Mouse (Mus musculus): ENCODE measurements around the gene 1110065P20Rik. TPM values are rescaled to one million over a fixed set of nuclear protein-coding genes. Genes with fewer than 3 reads are reported as not detected.

Gene 1110065P20Rik
- polyA plus RNA-seq, 1 experiment from 2014 or later = 104 TPM

DNA sequence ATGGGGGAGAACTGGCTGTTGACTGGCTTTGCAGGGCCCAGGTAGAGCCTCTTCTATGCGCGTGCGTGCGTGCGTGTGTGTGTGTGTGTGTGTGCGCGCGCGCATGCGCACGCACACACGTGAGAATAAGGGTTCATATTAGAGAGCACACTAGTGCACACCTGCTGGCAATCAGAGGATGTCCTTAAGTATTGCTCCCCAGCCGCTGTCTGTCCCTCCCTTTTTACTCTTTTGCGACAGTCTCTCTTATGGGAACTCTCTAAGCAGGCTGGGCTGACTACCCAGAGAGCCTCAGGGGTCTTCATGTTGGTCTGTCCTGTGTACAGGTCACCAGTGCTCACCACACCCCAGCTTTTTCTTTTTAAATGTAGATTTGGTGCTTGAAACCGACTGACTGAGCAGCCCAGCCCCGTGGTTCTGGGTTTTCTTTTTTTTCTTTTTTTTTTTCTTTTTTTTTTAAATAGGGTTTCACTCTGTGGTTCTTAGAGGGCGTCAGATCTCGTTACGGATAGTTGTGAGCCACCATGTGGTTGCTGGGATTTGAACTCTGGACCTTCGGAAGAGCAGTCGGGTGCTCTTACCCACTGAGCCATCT, 25.5 kb downstream of the 1110065P20Rik start:
- 96% methylated on average over 21 of the region's 21 CpGs for WGBS
- no peak for ATAC-seq (ENCODE audit: low read depth)
- no peak overlapping the region for H3K4me3 ChIP-seq (ENCODE audit: low read depth, low read length)
- H3K9ac ChIP-seq (replicated peaks; ENCODE audit: low read depth, low read length) = no peak overlapping the region
- no peaks in the 10 kb centered on the region for H3K27me3 ChIP-seq (ENCODE audit: control insufficient read depth, insufficient read depth, low read length)
- no peaks in the 10 kb centered on the region for H3K9me3 ChIP-seq (ENCODE audit: control insufficient read depth, low read length)
- peaks cover 42% of the 10 kb centered on the region for H3K36me3 ChIP-seq (ENCODE audit: control insufficient read depth, insufficient read depth, low read length)
- H3K27ac ChIP-seq (ENCODE audit: low read depth, low read length) = no peak overlapping the region
- H3K4me1 ChIP-seq (ENCODE audit: control insufficient read depth, insufficient read depth, low read length) = no peaks in the 10 kb centered on the region
- no peak overlapping the region for H3K4me2 ChIP-seq (ENCODE audit: low read depth, low read length)

DNA sequence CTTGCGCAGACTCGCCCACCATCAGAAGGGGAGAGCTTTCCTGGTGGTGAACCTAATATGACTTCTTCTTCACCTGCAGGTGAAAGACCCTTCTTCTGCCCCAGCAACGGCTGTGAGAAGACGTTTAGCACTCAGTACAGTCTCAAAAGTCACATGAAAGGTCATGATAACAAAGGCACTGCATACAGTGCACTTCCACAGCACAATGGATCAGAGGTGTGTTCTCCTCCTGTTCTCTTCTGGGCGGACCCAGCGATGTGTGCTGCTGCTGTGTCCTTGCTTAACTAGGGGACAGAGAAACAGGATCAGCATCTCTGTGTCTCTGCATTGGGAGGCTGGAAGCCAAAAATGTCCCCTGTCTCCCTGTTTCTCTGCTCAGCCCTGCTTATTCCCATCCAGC, 26.0 kb downstream of the 1110065P20Rik start:
- no peak overlapping the region for H3K4me2 ChIP-seq (ENCODE audit: low read depth, low read length)
- H3K4me1 ChIP-seq (ENCODE audit: control insufficient read depth, insufficient read depth, low read length) = no peaks in the 10 kb centered on the region
- no peak overlapping the region for H3K27ac ChIP-seq (ENCODE audit: low read depth, low read length)
- no peaks in the 10 kb centered on the region for H3K27me3 ChIP-seq (ENCODE audit: control insufficient read depth, insufficient read depth, low read length)
- H3K36me3 ChIP-seq (ENCODE audit: control insufficient read depth, insufficient read depth, low read length) = peaks cover 46% of the 10 kb centered on the region
- WGBS = 98% methylated on average over 6 of the region's 6 CpGs
- no peak overlapping the region for H3K4me3 ChIP-seq (ENCODE audit: low read depth, low read length)
- no peaks in the 10 kb centered on the region for H3K9me3 ChIP-seq (ENCODE audit: control insufficient read depth, low read length)
- H3K9ac ChIP-seq (replicated peaks; ENCODE audit: low read depth, low read length) = no peak overlapping the region
- ATAC-seq (ENCODE audit: low read depth) = no peak

DNA sequence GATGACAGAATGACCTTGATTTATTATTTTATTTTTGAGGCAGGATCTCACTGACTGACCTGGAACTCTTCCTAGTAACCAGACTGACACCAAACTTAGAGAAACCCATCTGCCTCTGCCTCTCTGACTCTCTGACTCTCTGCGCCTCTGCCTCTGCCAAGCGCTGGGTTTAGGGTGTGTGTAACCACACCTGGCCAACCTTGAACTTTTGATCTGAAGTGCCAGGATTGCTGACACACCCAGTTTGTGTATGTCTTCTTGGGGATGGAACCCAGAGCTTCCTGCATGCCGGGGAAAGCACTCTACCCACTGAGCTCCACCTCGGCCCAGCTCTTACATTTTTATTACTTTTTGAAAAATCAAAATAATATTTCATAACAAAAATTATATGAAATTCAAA, 32.2 kb downstream of the 1110065P20Rik start:
- no peak overlapping the region for H3K9ac ChIP-seq (replicated peaks; ENCODE audit: low read depth, low read length)
- H3K4me2 ChIP-seq (ENCODE audit: low read depth, low read length) = no peak overlapping the region
- no peak for ATAC-seq (ENCODE audit: low read depth)
- H3K4me3 ChIP-seq (ENCODE audit: low read depth, low read length) = no peak overlapping the region
- no peaks in the 10 kb centered on the region for H3K4me1 ChIP-seq (ENCODE audit: control insufficient read depth, insufficient read depth, low read length)
- no peaks in the 10 kb centered on the region for H3K27me3 ChIP-seq (ENCODE audit: control insufficient read depth, insufficient read depth, low read length)
- WGBS = 96% methylated on average over 4 of the region's 4 CpGs
- peaks cover 34% of the 10 kb centered on the region; the same call in 1 of the 2 replicates for H3K36me3 ChIP-seq (ENCODE audit: control insufficient read depth, insufficient read depth, low read length)
- no peak overlapping the region for H3K27ac ChIP-seq (ENCODE audit: low read depth, low read length)
- no peaks in the 10 kb centered on the region for H3K9me3 ChIP-seq (ENCODE audit: control insufficient read depth, low read length)

DNA sequence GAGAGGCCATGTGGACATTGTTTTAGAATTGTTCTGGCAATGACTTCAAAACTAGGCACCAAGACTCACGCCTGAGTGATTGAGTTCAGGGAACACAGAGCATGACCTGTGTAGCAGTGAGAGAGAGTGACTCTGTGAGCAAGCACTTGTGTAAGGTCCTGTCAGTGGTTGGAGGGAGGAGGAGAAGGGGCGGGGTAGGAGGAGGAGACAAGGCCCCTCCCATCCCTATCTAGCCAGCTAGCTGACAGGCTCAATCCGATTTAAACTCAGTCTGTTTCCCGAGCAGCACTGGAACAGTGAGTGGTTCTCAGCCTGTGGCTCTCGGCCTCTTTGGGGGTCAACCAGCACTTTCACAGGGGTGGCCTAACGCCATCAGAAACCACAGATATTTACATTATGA, 33.2 kb downstream of the 1110065P20Rik start:
- Histone ChIP-seq H3K4me3 (ENCODE audit: low read depth, low read length) (no peak overlapping the region), H3K9ac (replicated peaks; ENCODE audit: low read depth, low read length) (no peak overlapping the region), H3K27me3 (ENCODE audit: control insufficient read depth, insufficient read depth, low read length) (no peaks in the 10 kb centered on the region), H3K4me2 (ENCODE audit: low read depth, low read length) (no peak overlapping the region), H3K9me3 (ENCODE audit: control insufficient read depth, low read length) (no peaks in the 10 kb centered on the region), H3K4me1 (ENCODE audit: control insufficient read depth, insufficient read depth, low read length) (no peaks in the 10 kb centered on the region), H3K27ac (ENCODE audit: low read depth, low read length) (no peak overlapping the region), H3K36me3 (ENCODE audit: control insufficient read depth, insufficient read depth, low read length) (peaks cover 25% of the 10 kb centered on the region; the same call in 1 of the 2 replicates)
- WGBS = 26% methylated on average over 6 of the region's 6 CpGs
- no peak for ATAC-seq (ENCODE audit: low read depth)

DNA sequence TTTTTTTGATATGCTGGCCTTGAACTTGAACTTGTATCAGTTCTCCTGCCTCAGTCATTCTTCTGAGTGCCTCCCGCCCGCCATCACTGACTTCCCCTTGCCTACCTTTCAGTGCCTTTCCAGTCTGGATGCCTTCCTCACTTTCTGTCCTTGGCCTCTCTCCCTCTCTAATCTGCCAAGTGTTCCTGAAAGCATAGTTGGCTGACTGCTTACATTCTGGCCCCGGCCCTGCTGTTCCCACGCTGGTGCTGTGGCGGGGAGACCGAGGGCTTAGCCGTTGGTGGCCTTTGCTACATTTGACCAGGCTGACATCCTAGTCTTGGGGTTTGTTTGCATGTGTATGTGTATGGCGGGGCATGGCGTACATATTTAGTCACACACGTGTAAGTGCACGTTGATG, 35.1 kb downstream of the 1110065P20Rik start:
- ATAC-seq (ENCODE audit: low read depth) = no peak
- no peak overlapping the region for H3K27ac ChIP-seq (ENCODE audit: low read depth, low read length)

DNA sequence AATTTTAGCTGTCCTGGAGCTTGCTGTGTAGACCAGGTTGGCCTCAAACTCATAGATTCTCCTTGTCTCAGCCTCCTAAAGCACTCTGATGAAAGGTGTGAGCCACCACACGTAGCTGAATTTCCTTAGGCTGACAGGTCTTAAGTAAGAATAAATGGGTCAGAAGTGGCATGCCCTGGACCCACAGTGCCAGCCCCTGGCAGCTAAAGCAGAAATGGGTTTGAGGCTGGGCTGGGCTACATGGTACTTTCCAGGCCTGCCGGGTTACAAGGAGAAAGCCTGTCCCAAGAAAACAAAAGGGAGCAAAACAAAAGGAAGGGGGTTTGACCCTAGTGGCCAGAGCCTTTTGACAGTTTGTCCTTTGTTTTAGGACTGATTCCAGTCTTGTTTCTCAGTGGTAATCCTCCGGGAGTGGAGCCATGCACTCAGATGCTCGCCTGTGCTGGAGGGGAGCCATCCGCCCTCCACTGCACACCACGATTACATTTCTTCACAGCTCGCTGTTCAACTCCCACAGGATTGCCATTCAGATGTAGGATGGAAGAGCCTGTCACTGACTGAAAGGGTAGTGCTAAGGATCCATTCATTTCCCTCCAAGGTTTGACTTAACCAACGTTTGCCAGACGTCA, 39.5 kb downstream of the 1110065P20Rik start:
- no peak for ATAC-seq (ENCODE audit: low read depth)
- 23% methylated on average over 9 of the region's 9 CpGs for WGBS
- H3K27me3 ChIP-seq (ENCODE audit: control insufficient read depth, insufficient read depth, low read length) = no peaks in the 10 kb centered on the region
- H3K4me2 ChIP-seq (ENCODE audit: low read depth, low read length) = no peak overlapping the region
- no peak overlapping the region for H3K27ac ChIP-seq (ENCODE audit: low read depth, low read length)
- H3K4me3 ChIP-seq (ENCODE audit: low read depth, low read length) = no peak overlapping the region
- H3K36me3 ChIP-seq (ENCODE audit: control insufficient read depth, insufficient read depth, low read length) = 0 out of 2 replicates have a peak, but pooled peaks cover 9% of the 10 kb centered on the region
- no peak overlapping the region for H3K9ac ChIP-seq (replicated peaks; ENCODE audit: low read depth, low read length)
- H3K9me3 ChIP-seq (ENCODE audit: control insufficient read depth, low read length) = no peaks in the 10 kb centered on the region
- no peaks in the 10 kb centered on the region; the same call in 1 of the 2 replicates for H3K4me1 ChIP-seq (ENCODE audit: control insufficient read depth, insufficient read depth, low read length)

More for the DNA sequence above, 35.1 kb downstream of the 1110065P20Rik start:
- Histone ChIP-seq H3K4me2 (ENCODE audit: low read depth, low read length) (no peak overlapping the region), H3K4me3 (ENCODE audit: low read depth, low read length) (no peak overlapping the region), H3K4me1 (ENCODE audit: control insufficient read depth, insufficient read depth, low read length) (no peaks in the 10 kb centered on the region; the same call in 1 of the 2 replicates), H3K36me3 (ENCODE audit: control insufficient read depth, insufficient read depth, low read length) (peaks cover 8% of the 10 kb centered on the region; the same call in 1 of the 2 replicates), H3K9me3 (ENCODE audit: control insufficient read depth, low read length) (no peaks in the 10 kb centered on the region), H3K27me3 (ENCODE audit: control insufficient read depth, insufficient read depth, low read length) (no peaks in the 10 kb centered on the region), H3K9ac (replicated peaks; ENCODE audit: low read depth, low read length) (no peak overlapping the region)
- 93% methylated on average over 11 of the region's 11 CpGs for WGBS

DNA sequence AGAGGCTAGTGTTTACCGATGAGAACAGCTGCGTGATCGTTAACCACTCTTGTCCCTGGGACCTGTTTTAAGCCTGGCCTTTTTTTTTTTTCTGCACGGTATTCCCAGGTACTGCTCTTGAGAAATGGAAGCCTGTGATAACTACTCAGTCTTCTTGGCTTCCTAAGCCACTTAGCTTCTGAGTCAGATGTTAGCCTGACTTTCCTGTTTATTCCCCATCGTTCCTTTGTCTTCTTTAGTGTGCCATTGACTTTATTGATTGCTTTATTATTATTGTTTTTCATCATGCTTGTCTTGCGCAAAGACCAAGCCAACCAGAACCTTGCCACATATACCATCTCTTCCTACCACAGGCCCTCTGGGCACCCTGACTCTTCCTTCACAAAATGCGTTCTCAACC, 40.9 kb downstream of the 1110065P20Rik start:
- Histone ChIP-seq H3K4me2 (ENCODE audit: low read depth, low read length) (no peak overlapping the region), H3K9me3 (ENCODE audit: control insufficient read depth, low read length) (no peaks in the 10 kb centered on the region), H3K36me3 (ENCODE audit: control insufficient read depth, insufficient read depth, low read length) (peaks cover 19% of the 10 kb centered on the region), H3K27ac (ENCODE audit: low read depth, low read length) (no peak overlapping the region), H3K4me3 (ENCODE audit: low read depth, low read length) (no peak overlapping the region), H3K27me3 (ENCODE audit: control insufficient read depth, insufficient read depth, low read length) (no peaks in the 10 kb centered on the region), H3K9ac (replicated peaks; ENCODE audit: low read depth, low read length) (no peak overlapping the region), H3K4me1 (ENCODE audit: control insufficient read depth, insufficient read depth, low read length) (no peaks in the 10 kb centered on the region; the same call in 1 of the 2 replicates)
- no peak for ATAC-seq (ENCODE audit: low read depth)
- 87% methylated on average over 7 of the region's 7 CpGs for WGBS

DNA sequence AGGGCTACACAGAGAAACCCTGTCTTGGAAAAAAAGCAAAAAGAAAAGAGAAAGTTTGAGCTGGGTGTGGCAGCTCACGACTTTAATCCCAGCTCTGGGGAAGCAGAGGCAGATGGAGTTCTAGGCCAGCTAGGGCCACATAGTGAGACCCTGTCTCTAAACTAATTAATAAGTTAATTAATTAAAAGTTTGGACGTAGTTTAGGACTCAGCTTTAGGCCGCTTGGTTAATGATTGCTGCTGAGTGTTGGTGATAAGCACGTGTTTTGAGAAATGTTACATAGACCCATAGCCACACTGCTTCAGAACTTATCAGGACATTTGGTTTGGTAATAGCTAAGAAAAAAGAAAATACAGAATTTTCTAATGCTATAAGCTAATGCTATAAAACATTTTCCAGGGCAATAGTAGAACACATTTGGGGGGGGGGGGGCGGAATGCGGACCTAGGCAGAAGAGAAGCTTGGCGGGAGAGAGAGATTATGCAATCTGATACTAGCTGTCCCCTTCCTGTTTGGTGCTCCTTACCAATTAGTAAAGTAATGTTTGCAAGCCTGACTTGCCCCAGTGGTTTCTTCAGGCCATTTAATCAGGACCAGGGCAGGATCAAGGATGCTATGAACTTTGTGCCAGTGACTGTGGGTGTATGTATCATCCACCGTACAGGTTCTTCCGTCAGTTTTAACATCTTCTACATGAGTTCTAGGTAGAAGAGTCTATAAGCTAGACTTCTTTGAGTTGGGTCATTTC, 41.7 kb downstream of the 1110065P20Rik start:
- Histone ChIP-seq H3K4me2 (ENCODE audit: low read depth, low read length) (no peak overlapping the region), H3K4me1 (ENCODE audit: control insufficient read depth, insufficient read depth, low read length) (no peaks in the 10 kb centered on the region; the same call in 1 of the 2 replicates), H3K9me3 (ENCODE audit: control insufficient read depth, low read length) (no peaks in the 10 kb centered on the region), H3K27me3 (ENCODE audit: control insufficient read depth, insufficient read depth, low read length) (no peaks in the 10 kb centered on the region), H3K4me3 (ENCODE audit: low read depth, low read length) (no peak overlapping the region), H3K36me3 (ENCODE audit: control insufficient read depth, insufficient read depth, low read length) (peaks cover 21% of the 10 kb centered on the region), H3K9ac (replicated peaks; ENCODE audit: low read depth, low read length) (no peak overlapping the region), H3K27ac (ENCODE audit: low read depth, low read length) (no peak overlapping the region)
- ATAC-seq (ENCODE audit: low read depth) = no peak
- 94% methylated on average over 9 of the region's 9 CpGs for WGBS

DNA sequence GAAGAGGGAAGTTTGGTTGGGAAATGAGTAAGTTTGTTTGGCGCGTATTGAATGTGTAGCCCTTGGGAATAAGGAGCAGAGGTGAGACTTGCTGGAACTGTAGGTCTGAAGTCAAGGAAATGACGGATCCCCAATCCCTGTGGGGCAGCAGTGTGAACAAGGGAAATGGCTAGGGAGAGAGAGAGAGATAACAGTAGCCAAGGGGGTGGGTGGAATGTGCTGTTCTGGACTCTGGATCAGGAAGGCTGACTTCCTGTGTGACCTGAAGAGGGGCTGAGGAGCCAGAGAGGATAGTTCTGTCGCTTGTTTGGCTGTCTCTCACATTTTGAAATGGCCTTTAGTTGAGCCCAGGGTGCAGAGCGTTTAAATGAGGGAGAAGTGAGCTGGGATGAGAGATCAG, 42.5 kb downstream of the 1110065P20Rik start:
- WGBS = 90% methylated on average over 5 of the region's 5 CpGs
- Histone ChIP-seq H3K9me3 (ENCODE audit: control insufficient read depth, low read length) (no peaks in the 10 kb centered on the region), H3K27ac (ENCODE audit: low read depth, low read length) (no peak overlapping the region), H3K36me3 (ENCODE audit: control insufficient read depth, insufficient read depth, low read length) (peaks cover 21% of the 10 kb centered on the region), H3K4me1 (ENCODE audit: control insufficient read depth, insufficient read depth, low read length) (peaks cover 2% of the 10 kb centered on the region; the same call in 1 of the 2 replicates), H3K4me2 (ENCODE audit: low read depth, low read length) (no peak overlapping the region), H3K9ac (replicated peaks; ENCODE audit: low read depth, low read length) (no peak overlapping the region), H3K27me3 (ENCODE audit: control insufficient read depth, insufficient read depth, low read length) (no peaks in the 10 kb centered on the region), H3K4me3 (ENCODE audit: low read depth, low read length) (no peak overlapping the region)
- no peak for ATAC-seq (ENCODE audit: low read depth)
